In genomic region chr15:28189668-28190067, GRCm38 (mm10) we compare ENCODE assay signal across 11 mouse cellular contexts. TPM values are rescaled to one million over a fixed set of nuclear protein-coding genes. Genes with fewer than 3 reads are reported as not detected.
DNase-seq lines count a peak whose midpoint lies in the region; ATAC-seq lines count a peak whose summit lies in the region.
"Had no signal": no experiment of that assay in that cellular context is flagged by ENCODE, and none has a peak within 500 bp of the region (broad histone marks: within the 10 kb centered on the region; RNA-seq: fewer than 3 reads in every experiment).

No protein-coding gene starts in this region.

- H3K9ac ChIP-seq in embryonic facial prominence, embryonic 11.5 days (replicated peaks; ENCODE audit: low read length): no peak overlapping the region
- no peak overlapping the region for H3K9ac ChIP-seq in lung, embryonic 15.5 days
- no peak overlapping the region for H3K9ac ChIP-seq in midbrain, embryonic 11.5 days (ENCODE audit: low read length)
- H3K9ac ChIP-seq: hindbrain, embryonic 15.5 days had no signal

- no peak for ATAC-seq in embryonic facial prominence, embryonic 11.5 days (replicated peaks; ENCODE audit: insufficient number of reproducible peaks, low FRiP score, low TSS enrichment, low read depth)
- no peak for ATAC-seq in lung, embryonic 15.5 days (ENCODE audit: borderline replicate concordance, extremely low read depth, low FRiP score, low TSS enrichment)
- peak; percentile 87 for ATAC-seq in inflammation-experienced regulatory T-cells, adult 6 months
- ATAC-seq in midbrain, embryonic 11.5 days (ENCODE audit: low FRiP score): no peak

- H3K27me3 ChIP-seq in embryonic facial prominence, embryonic 11.5 days (ENCODE audit: control insufficient read depth, insufficient read depth, low read length): no peaks in the 10 kb centered on the region
- no peaks in the 10 kb centered on the region for H3K27me3 ChIP-seq in embryonic facial prominence, embryonic 10.5 days (replicated peaks; ENCODE audit: low read depth, poor library complexity, severe bottlenecking)
- no peaks in the 10 kb centered on the region for H3K27me3 ChIP-seq in lung, embryonic 15.5 days
- no peaks in the 10 kb centered on the region for H3K27me3 ChIP-seq in midbrain, embryonic 11.5 days (ENCODE audit: control insufficient read depth, insufficient read depth, low read length)
- H3K27me3 ChIP-seq: hindbrain, embryonic 15.5 days had no signal

- no peaks in the 10 kb centered on the region for H3K9me3 ChIP-seq in embryonic facial prominence, embryonic 11.5 days (replicated peaks; ENCODE audit: control insufficient read depth, low read length)
- no peaks in the 10 kb centered on the region for H3K9me3 ChIP-seq in embryonic facial prominence, embryonic 10.5 days
- no peaks in the 10 kb centered on the region for H3K9me3 ChIP-seq in lung, embryonic 15.5 days
- no peaks in the 10 kb centered on the region for H3K9me3 ChIP-seq in midbrain, embryonic 11.5 days (ENCODE audit: control insufficient read depth, low read length)
- H3K9me3 ChIP-seq: hindbrain, embryonic 15.5 days had no signal

- no peak overlapping the region for H3K4me3 ChIP-seq in embryonic facial prominence, embryonic 11.5 days (ENCODE audit: low read depth, low read length)
- H3K4me3 ChIP-seq in embryonic facial prominence, embryonic 10.5 days: no peak overlapping the region
- H3K4me3 ChIP-seq in lung, embryonic 15.5 days: no peak overlapping the region
- H3K4me3 ChIP-seq in midbrain, embryonic 11.5 days (ENCODE audit: low read depth, low read length): no peak overlapping the region
- H3K4me3 ChIP-seq: hindbrain, embryonic 15.5 days had no signal

- H3K4me2 ChIP-seq in embryonic facial prominence, embryonic 11.5 days (ENCODE audit: low read depth, low read length): no peak overlapping the region
- 0 out of 2 replicates have a peak overlapping the region, but pooled peaks have one; percentile 26 for H3K4me2 ChIP-seq in lung, embryonic 15.5 days
- no peak overlapping the region for H3K4me2 ChIP-seq in midbrain, embryonic 11.5 days
- H3K4me2 ChIP-seq: hindbrain, embryonic 15.5 days had no signal

- H3K4me1 ChIP-seq in embryonic facial prominence, embryonic 11.5 days (ENCODE audit: control insufficient read depth, insufficient read depth, low read length): no peaks in the 10 kb centered on the region
- no peaks in the 10 kb centered on the region for H3K4me1 ChIP-seq in embryonic facial prominence, embryonic 10.5 days
- no peaks in the 10 kb centered on the region for H3K4me1 ChIP-seq in lung, embryonic 15.5 days
- no peaks in the 10 kb centered on the region for H3K4me1 ChIP-seq in midbrain, embryonic 11.5 days (ENCODE audit: control insufficient read depth, insufficient read depth, low read length)
- H3K4me1 ChIP-seq: hindbrain, embryonic 15.5 days had no signal

- DNase-seq in embryonic facial prominence, embryonic 11.5 days (ENCODE audit: low spot score): peak; percentile 17
- DNase-seq in embryonic facial prominence, embryonic 10.5 days (ENCODE audit: low spot score): no peak
- DNase-seq in lung, postnatal 36 days: no peak
- peak; percentile 35 for DNase-seq in thymus, postnatal 14 days
- no peak for DNase-seq in layer of hippocampus, adult 11-12 months (ENCODE audit: low spot score)
- DNase-seq in midbrain, embryonic 11.5 days (ENCODE audit: low spot score, missing footprints): no peak
- DNase-seq: adrenal gland, postnatal 10 days; liver had no signal

- H3K27ac ChIP-seq in embryonic facial prominence, embryonic 11.5 days (replicated peaks; ENCODE audit: low read depth, low read length): no peak overlapping the region
- H3K27ac ChIP-seq in embryonic facial prominence, embryonic 10.5 days (replicated peaks): no peak overlapping the region
- H3K27ac ChIP-seq in lung, embryonic 15.5 days: no peak overlapping the region
- H3K27ac ChIP-seq in midbrain, embryonic 11.5 days (ENCODE audit: low read depth, low read length): no peak overlapping the region
- H3K27ac ChIP-seq: hindbrain, embryonic 15.5 days had no signal

- H3K36me3 ChIP-seq in embryonic facial prominence, embryonic 11.5 days (replicated peaks; ENCODE audit: control insufficient read depth, insufficient read depth, low read depth, low read length): no peaks in the 10 kb centered on the region
- H3K36me3 ChIP-seq in embryonic facial prominence, embryonic 10.5 days (replicated peaks): no peaks in the 10 kb centered on the region
- H3K36me3 ChIP-seq in lung, embryonic 15.5 days: no peaks in the 10 kb centered on the region
- no peaks in the 10 kb centered on the region for H3K36me3 ChIP-seq in midbrain, embryonic 11.5 days (ENCODE audit: control insufficient read depth, insufficient read depth, low read length)
- H3K36me3 ChIP-seq: hindbrain, embryonic 15.5 days had no signal

- WGBS in embryonic facial prominence, embryonic 11.5 days: 39% methylated on average over 12 of the region's 12 CpGs
- 38% methylated on average over 12 of the region's 12 CpGs for WGBS in embryonic facial prominence, embryonic 10.5 days
- 38% methylated on average over 12 of the region's 12 CpGs for WGBS in lung, embryonic 15.5 days
- 37% methylated on average over 12 of the region's 12 CpGs for WGBS in midbrain, embryonic 11.5 days

RNA-seq across cellular contexts. Expression of gene Dnah5, which starts 13.9 kb away (rescaled TPM):
- 0.03 and 0.04 TPM in 2 replicates for polyA plus RNA-seq in embryonic facial prominence, embryonic 11.5 days (2014; fragmentation: Nextera tagmentation; extraction: Ambion mirVana)
- 0.02 and 0.04 TPM in 2 replicates for polyA plus RNA-seq in embryonic facial prominence, embryonic 10.5 days (2016; fragmentation: Nextera tagmentation; extraction: Ambion mirVana)
- 0.16 and 0.20 TPM in 2 replicates for polyA plus RNA-seq in lung, embryonic 15.5 days (2015; fragmentation: Nextera tagmentation; extraction: Ambion mirVana)
- under 1 TPM in 1 of 3 experiments, not detected in 2; 0.03 TPM for polyA plus RNA-seq in inflammation-experienced regulatory T-cells, adult 6 months (2017; shearing (Covaris generic))
- 0.30 and 0.33 TPM in 2 replicates for polyA plus RNA-seq in midbrain, embryonic 11.5 days (2014; fragmentation: Nextera tagmentation; extraction: Ambion mirVana)

Comparison
In these comparisons a context has a peak if more than half of its experiments do, and no peak if none do; other contexts are left out.
1. DNase-seq: peak in embryonic facial prominence, embryonic 11.5 days (single experiment) and thymus, postnatal 14 days (single experiment); none in embryonic facial prominence, embryonic 10.5 days (single experiment), lung, postnatal 36 days (single experiment), layer of hippocampus, adult 11-12 months (single experiment) and midbrain, embryonic 11.5 days (single experiment).